Mouse (Mus musculus): ENCODE measurements at regions not wholly inside any gene's neighbourhood (a gene's known extent, or its start where the extent isn't known, plus 50 kb on each side); places are given as distances from the start of the nearest gene placed in this dataset.
A peak's percentile ranks its signal among the peaks of the same experiment; 100 is the strongest.

GRCm38 (mm10) chr3:37882417-37882816, 158.1 kb upstream of the Gm5148 start:
- peak; percentile 31 to 35 for DNase-seq (ENCODE audit: low spot score in 2 of 2)

- no peak for DNase-seq (ENCODE audit: low spot score in 2 of 2)
Measured at GRCm38 (mm10) chr3:37881016-37881415, 156.7 kb upstream of the Gm5148 start.

- DNase-seq (ENCODE audit: low spot score in 2 of 2): no peak
Measured at GRCm38 (mm10) chr3:37879056-37879455, 154.8 kb upstream of the Gm5148 start.

GRCm38 (mm10) chr3:37876016-37876765, 151.9 kb upstream of the Gm5148 start:
- no peak for DNase-seq (ENCODE audit: low spot score in 2 of 2)

- peak; percentile 41 to 56 for DNase-seq (ENCODE audit: low spot score in 2 of 2)
Measured at GRCm38 (mm10) chr3:37875331-37876015, 151.2 kb upstream of the Gm5148 start.

- no peak for DNase-seq (ENCODE audit: low spot score in 2 of 2)
Measured at GRCm38 (mm10) chr3:37874864-37875263, 150.6 kb upstream of the Gm5148 start.

- no peak for DNase-seq (ENCODE audit: low spot score in 2 of 2)
Measured at GRCm38 (mm10) chr3:37874346-37874745, 150.1 kb upstream of the Gm5148 start.

- DNase-seq (ENCODE audit: low spot score in 2 of 2): no peak
Measured at GRCm38 (mm10) chr3:37872329-37872728, 148.0 kb upstream of the Gm5148 start.

GRCm38 (mm10) chr3:37871076-37871475, 146.8 kb upstream of the Gm5148 start:
- DNase-seq (ENCODE audit: low spot score in 2 of 2): no peak

- DNase-seq (ENCODE audit: low spot score in 2 of 2): peak; percentile 42 to 44
Measured at GRCm38 (mm10) chr3:37868454-37868853, 144.2 kb upstream of the Gm5148 start.

GRCm38 (mm10) chr3:37862756-37863155, 138.5 kb upstream of the Gm5148 start:
- no peak for DNase-seq (ENCODE audit: low spot score in 2 of 2)

- no peak for DNase-seq (ENCODE audit: low spot score in 2 of 2)
Measured at GRCm38 (mm10) chr3:37860715-37861461, 136.6 kb upstream of the Gm5148 start.

- peak; percentile 43 to 57 for DNase-seq (ENCODE audit: low spot score in 2 of 2)
Measured at GRCm38 (mm10) chr3:37860034-37860714, 135.9 kb upstream of the Gm5148 start.

- DNase-seq (ENCODE audit: low spot score in 2 of 2): no peak
Measured at GRCm38 (mm10) chr3:37858624-37859302, 134.5 kb upstream of the Gm5148 start.

GRCm38 (mm10) chr3:37846191-37847003, 122.1 kb upstream of the Gm5148 start:
- no peak for DNase-seq (ENCODE audit: low spot score in 2 of 2)

GRCm38 (mm10) chr3:37845313-37846023, 121.2 kb upstream of the Gm5148 start:
- no peak for DNase-seq (ENCODE audit: low spot score in 2 of 2)

GRCm38 (mm10) chr3:37844731-37845312, 120.5 kb upstream of the Gm5148 start:
- no peak for DNase-seq (ENCODE audit: low spot score in 2 of 2)

GRCm38 (mm10) chr3:37842289-37842688, 118.0 kb upstream of the Gm5148 start:
- no peak for DNase-seq (ENCODE audit: low spot score in 2 of 2)

GRCm38 (mm10) chr3:37838896-37839295, 114.6 kb upstream of the Gm5148 start:
- no peak for DNase-seq (ENCODE audit: low spot score in 2 of 2)
